Mouse (Mus musculus): ENCODE results near the gene Rhobtb1. TPM values are rescaled to one million over a fixed set of nuclear protein-coding genes. Genes with fewer than 3 reads are reported as not detected.
A peak's percentile ranks its signal among the peaks of the same experiment; 100 is the strongest.

Rhobtb1 gene
- 4.0 and 4.1 TPM in 2 replicates for polyA plus RNA-seq (2012; rRNA removed)

- DNase-seq (ENCODE audit: extremely low spot score in 1 of 2, low spot score in 1 of 2) = no peak
Measured at GRCm38 (mm10) chr10:69151045-69151444, at the start of gene Rhobtb1. TSS of gene Rhobtb1 (plus strand) at chr10:69151434.

GRCm38 (mm10) chr10:69101988-69102387 lies 49.2 kb upstream of the Rhobtb1 start:
- peak; percentile 13 to 79 for DNase-seq (ENCODE audit: extremely low spot score in 1 of 2, low spot score in 1 of 2)

GRCm38 (mm10) chr10:69104143-69104882 lies 46.9 kb upstream of the Rhobtb1 start:
- DNase-seq (ENCODE audit: extremely low spot score in 1 of 2, low spot score in 1 of 2) = no peak

- no peak for DNase-seq (ENCODE audit: extremely low spot score in 1 of 2, low spot score in 1 of 2)
Measured at GRCm38 (mm10) chr10:69104883-69105225, 46.4 kb upstream of the Rhobtb1 start.

DNA sequence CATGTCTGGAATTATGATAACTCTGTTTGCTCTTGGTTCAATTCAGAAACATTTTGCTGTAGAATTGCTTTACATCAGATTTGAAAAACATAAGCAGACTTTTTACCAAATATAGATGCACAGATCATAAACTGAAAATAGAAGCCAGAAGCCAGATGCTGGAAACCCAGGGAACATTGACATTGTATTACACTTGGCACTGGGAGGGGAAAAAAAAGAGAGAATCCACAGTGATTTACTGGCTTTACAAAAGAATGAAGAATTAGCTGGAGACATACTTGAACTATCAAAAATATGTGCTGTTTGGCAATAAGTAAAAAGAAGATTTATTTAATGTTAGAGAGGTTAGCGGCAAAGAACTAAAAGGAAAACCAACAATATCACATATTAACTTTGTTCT lies 44.4 kb upstream of the Rhobtb1 start:
- DNase-seq (ENCODE audit: extremely low spot score in 1 of 2, low spot score in 1 of 2) = no peak

GRCm38 (mm10) chr10:69107253-69107652 lies 44.0 kb upstream of the Rhobtb1 start:
- DNase-seq (ENCODE audit: extremely low spot score in 1 of 2, low spot score in 1 of 2) = no peak

- peak in 1 of 2 experiments; percentile 25 for DNase-seq (ENCODE audit: extremely low spot score in 1 of 2, low spot score in 1 of 2)
Measured at GRCm38 (mm10) chr10:69114384-69114783, 36.9 kb upstream of the Rhobtb1 start.

DNA sequence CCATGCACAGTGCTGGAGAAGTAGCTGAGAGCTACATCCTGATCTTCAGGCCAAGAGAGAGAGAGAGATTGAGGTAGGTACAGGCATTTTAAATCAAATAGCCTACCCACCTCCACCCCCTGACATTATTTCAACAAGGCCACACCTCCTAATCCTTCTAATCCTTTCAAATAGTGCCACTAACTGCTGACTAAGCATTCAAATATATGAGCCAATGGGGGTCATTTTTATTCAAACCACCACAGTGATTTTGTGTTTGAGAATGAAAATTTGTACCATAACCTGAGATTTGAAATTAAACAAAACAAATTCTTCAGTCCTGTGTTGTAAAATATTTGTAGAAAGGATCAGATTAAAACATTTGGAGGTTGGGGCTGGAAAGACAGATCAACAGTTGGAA lies 33.2 kb upstream of the Rhobtb1 start:
- no peak for DNase-seq (ENCODE audit: extremely low spot score in 1 of 2, low spot score in 1 of 2)

DNA sequence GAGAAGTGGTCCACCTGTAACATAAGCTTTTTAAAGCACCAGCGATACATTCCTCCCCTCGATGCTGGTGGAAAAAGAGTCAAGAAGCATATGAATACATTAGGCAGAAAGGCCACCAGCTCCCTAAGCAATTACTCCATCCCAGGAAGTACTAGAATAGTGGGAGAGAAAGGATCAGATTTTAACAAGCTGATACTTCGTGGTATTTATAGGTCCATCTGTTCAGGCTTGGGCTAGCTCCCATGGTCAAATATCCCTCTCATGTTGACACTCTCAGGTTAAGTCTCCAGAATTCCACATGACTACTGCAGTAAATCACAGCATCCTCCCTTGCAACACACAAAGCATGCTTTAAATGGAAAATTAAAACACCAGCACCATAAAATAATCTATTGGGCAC lies 32.3 kb upstream of the Rhobtb1 start:
- no peak for DNase-seq (ENCODE audit: extremely low spot score in 1 of 2, low spot score in 1 of 2)

- no peak for DNase-seq (ENCODE audit: extremely low spot score in 1 of 2, low spot score in 1 of 2)
Measured at GRCm38 (mm10) chr10:69119456-69119855, 31.8 kb upstream of the Rhobtb1 start.

DNA sequence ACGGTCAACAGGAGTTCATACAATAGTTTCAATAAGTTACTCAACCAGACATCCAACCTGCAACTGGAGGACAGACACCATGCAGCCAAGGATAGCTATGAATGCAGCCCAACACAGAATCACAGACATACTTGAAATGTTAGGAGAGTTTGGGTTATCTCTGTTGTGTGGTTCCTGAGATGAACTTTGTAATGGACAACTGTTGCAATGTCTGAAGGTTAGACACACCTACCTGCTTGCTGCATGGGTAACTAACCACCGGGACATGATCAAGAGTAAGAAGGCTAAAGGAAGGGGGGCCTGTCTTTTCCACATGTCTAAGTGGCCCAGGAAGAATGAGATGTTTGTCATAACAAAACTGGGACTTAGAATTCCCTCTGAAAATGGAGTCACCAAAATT lies 24.7 kb upstream of the Rhobtb1 start:
- no peak for DNase-seq (ENCODE audit: extremely low spot score in 1 of 2, low spot score in 1 of 2)

GRCm38 (mm10) chr10:69128531-69128930 lies 22.7 kb upstream of the Rhobtb1 start:
- no peak for DNase-seq (ENCODE audit: extremely low spot score in 1 of 2, low spot score in 1 of 2)

DNA sequence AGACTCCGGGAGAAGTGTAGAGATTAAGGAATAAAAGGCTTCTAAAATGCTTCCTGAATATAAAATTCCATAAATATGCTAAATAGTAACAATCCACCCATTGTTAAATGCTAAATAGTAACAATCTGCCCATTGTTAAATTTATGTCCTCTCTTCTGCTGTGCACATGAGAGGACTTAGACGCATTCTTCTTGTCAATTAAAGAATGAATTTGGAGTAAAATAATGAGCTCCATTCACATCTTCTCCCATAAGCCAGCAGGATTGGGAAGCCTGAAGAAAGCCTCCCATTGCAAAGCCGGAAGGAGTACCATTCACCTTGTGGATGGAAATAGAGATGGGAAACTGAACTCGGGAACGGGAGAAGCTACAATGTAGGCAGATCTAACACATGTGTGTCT lies 20.6 kb upstream of the Rhobtb1 start:
- DNase-seq (ENCODE audit: extremely low spot score in 1 of 2, low spot score in 1 of 2) = no peak

GRCm38 (mm10) chr10:69134356-69134755 lies 16.9 kb upstream of the Rhobtb1 start:
- DNase-seq (ENCODE audit: extremely low spot score in 1 of 2, low spot score in 1 of 2) = no peak

- no peak for DNase-seq (ENCODE audit: extremely low spot score in 1 of 2, low spot score in 1 of 2)
Measured at GRCm38 (mm10) chr10:69136241-69136828, 14.9 kb upstream of the Rhobtb1 start.

DNA sequence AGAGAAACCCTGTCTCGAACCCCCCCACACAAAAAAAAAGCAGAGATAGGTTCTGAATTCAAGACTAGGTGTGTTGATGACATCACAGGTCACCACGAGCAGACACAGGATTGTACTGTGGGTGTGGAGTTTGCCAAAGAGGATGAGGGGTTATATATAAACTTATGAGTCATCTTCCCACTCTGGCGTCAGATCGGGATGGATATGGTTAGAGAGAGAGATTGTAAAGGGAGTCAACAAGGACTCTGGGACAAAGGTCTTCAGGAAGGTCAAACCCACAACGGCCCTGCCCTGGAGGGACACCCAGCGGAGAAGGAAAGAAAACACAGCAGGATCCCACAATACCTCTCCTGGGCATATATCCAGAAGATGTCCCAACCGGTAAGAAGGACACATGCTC lies 2.0 kb upstream of the Rhobtb1 start:
- DNase-seq (ENCODE audit: extremely low spot score in 1 of 2, low spot score in 1 of 2) = no peak

GRCm38 (mm10) chr10:69152971-69153370 lies 1.7 kb downstream of the Rhobtb1 start:
- no peak for DNase-seq (ENCODE audit: extremely low spot score in 1 of 2, low spot score in 1 of 2)

DNA sequence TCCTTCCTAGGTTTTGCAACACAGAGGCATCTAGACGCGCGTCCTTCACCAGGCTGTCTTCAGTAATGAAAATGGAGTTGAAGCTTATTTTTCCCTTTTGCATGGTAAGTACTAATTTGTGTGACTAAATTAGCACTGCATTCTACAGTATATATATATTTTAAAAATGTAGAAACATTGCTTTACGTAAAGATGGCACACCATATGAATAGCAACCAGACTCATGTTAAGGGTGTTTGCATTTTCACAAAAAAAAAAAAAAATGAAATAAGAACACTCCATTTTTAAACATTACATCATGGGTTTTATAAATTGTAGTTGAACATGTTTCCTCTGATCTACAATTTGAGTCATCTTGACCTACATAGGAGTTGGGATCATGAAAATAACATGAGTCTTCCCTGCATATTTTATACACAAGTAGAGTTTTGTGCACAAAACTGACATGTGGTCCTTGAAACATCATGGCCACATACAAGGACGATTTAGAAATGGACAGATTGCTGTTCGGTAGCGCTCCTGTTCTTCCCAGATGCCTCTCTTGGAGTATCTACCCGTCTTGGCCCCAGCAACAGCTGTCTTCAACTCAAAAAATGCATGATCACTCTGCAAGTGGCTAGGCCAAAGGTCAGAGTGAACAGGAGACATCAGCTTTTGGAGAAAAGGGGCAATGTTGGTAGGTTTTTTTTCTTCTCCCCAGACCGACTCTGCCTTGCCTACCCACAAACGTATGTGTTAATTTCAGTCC lies 4.4 kb downstream of the Rhobtb1 start:
- DNase-seq (ENCODE audit: extremely low spot score in 1 of 2, low spot score in 1 of 2) = no peak

GRCm38 (mm10) chr10:69156462-69156861 lies 5.2 kb downstream of the Rhobtb1 start:
- DNase-seq (ENCODE audit: extremely low spot score in 1 of 2, low spot score in 1 of 2) = no peak

- DNase-seq (ENCODE audit: extremely low spot score in 1 of 2, low spot score in 1 of 2) = no peak
Measured at GRCm38 (mm10) chr10:69157471-69157870, 6.2 kb downstream of the Rhobtb1 start.

DNA sequence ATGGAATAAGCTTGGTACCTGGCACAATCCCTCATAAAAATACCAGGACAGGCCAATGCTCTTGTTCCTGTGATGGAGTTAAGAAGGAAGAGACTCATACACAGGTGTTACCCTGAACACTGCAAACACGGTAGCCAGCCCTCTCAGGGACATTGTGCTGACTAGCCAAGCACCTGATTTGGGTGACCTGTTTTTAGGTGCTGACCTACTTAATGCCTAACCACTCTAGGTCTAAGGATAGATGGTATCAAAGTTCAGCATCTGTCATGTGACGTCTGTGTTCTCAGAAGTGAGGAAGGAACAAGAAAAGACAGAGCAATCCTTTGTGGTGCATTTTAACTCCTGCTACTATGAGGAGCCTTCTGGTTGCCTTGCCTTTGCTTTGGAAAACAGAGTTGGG lies 9.6 kb downstream of the Rhobtb1 start:
- DNase-seq (ENCODE audit: extremely low spot score in 1 of 2, low spot score in 1 of 2) = no peak

- no peak for DNase-seq (ENCODE audit: extremely low spot score in 1 of 2, low spot score in 1 of 2)
Measured at GRCm38 (mm10) chr10:69161503-69161902, 10.3 kb downstream of the Rhobtb1 start.
